Mouse (Mus musculus): Measurements from ENCODE around the gene Gbx1. TPM values are rescaled to one million over a fixed set of nuclear protein-coding genes. Genes with fewer than 3 reads are reported as not detected.

The Gbx1 gene
- polyA plus RNA-seq, 1 experiment from 2014 or later, result 1.1 TPM

GRCm38 (mm10) chr5:24539571-24540296 is 12.7 kb upstream of the Gbx1 start:
- no peaks in the 10 kb centered on the region for H3K36me3 ChIP-seq (replicated peaks)
- H3K4me3 ChIP-seq (replicated peaks), result no peak overlapping the region
- WGBS, result 79% methylated on average over 22 of the region's 22 CpGs
- no peak overlapping the region for H3K4me2 ChIP-seq
- peaks cover 7% of the 10 kb centered on the region; the same call in 1 of the 2 replicates for H3K27me3 ChIP-seq
- ATAC-seq (ENCODE audit: low FRiP score), result no peak
- no peak overlapping the region for H3K27ac ChIP-seq
- no peaks in the 10 kb centered on the region for H3K9me3 ChIP-seq
- peaks cover 10% of the 10 kb centered on the region; the same call in 1 of the 2 replicates for H3K4me1 ChIP-seq
- H3K9ac ChIP-seq, result no peak overlapping the region

DNA sequence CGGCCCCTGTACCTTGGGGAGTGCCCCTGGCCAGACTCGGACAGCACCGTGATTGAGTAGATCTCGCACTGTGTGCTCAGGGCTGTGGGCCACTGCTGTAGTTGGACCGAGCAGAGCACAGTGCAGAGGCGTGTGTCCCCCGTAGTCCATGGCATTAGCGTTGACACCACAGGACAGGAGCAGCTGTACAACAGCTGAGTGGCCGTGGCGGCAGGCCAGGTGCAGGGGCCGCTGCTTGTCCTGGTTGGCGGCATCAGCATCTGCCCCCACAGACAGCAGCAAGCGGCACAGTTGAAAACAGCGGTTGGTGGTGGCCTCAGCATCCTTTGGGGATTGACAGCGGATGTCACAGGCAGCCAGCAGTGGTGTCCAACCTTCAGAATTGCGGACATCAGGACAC is 10.6 kb upstream of the Gbx1 start:
- H3K9ac ChIP-seq, result no peak overlapping the region
- H3K4me1 ChIP-seq, result peaks cover 10% of the 10 kb centered on the region; the same call in 1 of the 2 replicates
- peaks cover 23% of the 10 kb centered on the region for H3K27me3 ChIP-seq
- no peaks in the 10 kb centered on the region for H3K9me3 ChIP-seq
- WGBS, result 68% methylated on average over 16 of the region's 16 CpGs
- H3K4me2 ChIP-seq, result no peak overlapping the region
- no peaks in the 10 kb centered on the region for H3K36me3 ChIP-seq (replicated peaks)
- H3K27ac ChIP-seq, result no peak overlapping the region
- no peak overlapping the region for H3K4me3 ChIP-seq (replicated peaks)
- no peak for ATAC-seq (ENCODE audit: low FRiP score)

DNA sequence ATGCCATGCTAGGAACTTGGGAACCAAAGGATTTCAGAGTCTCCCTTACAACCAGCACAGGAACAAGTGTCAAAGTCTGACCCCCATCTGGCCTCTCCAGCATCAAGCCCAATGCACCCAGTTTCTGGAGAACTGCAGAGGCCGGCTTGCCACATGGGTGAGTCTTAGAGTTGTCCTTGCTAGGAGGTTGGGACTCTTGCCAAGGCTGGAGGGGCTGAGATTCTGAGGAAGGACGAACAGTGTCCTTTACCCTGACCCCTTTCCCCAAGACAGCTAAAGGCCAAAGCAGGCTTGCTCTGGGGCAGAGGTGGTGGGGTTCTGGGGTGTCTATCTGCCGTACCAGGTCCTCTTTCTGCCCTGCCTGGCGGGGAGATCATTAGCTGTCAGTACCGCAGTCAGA is 9.5 kb upstream of the Gbx1 start:
- H3K4me3 ChIP-seq (replicated peaks), result no peak overlapping the region
- peaks cover 32% of the 10 kb centered on the region for H3K27me3 ChIP-seq
- 0 out of 2 replicates have a peak overlapping the region, but pooled peaks have one; percentile 13 for H3K27ac ChIP-seq
- H3K36me3 ChIP-seq (replicated peaks), result no peaks in the 10 kb centered on the region
- H3K9ac ChIP-seq, result no peak overlapping the region
- peaks cover 10% of the 10 kb centered on the region; the same call in 1 of the 2 replicates for H3K4me1 ChIP-seq
- no peaks in the 10 kb centered on the region for H3K9me3 ChIP-seq
- no peak for ATAC-seq (ENCODE audit: low FRiP score)
- 63% methylated on average over 5 of the region's 5 CpGs for WGBS
- no peak overlapping the region for H3K4me2 ChIP-seq

DNA sequence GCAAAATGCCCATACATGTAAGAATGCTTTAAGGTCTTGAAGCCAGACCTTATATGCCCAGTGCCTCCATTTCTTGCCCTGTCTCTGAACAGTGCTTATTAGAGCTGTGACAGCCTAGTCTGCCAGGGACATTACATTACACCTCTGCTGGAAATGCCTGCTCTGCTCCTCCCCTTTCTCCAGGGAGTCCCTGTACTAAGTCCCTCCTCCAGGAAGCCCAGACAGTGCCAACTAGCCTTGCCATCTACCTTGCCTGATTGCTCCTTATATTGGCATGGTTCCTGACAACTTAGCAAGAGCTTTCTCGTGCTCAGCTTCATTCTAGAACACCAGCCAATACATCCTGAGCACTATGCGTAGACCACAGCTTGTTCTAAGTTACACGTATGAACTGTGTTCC is 8.7 kb upstream of the Gbx1 start:
- Histone ChIP-seq H3K36me3 (replicated peaks) (no peaks in the 10 kb centered on the region), H3K4me2 (no peak overlapping the region), H3K27me3 (peaks cover 40% of the 10 kb centered on the region), H3K9ac (no peak overlapping the region), H3K27ac (no peak overlapping the region), H3K4me3 (replicated peaks) (no peak overlapping the region), H3K9me3 (no peaks in the 10 kb centered on the region), H3K4me1 (peaks cover 8% of the 10 kb centered on the region; the same call in 1 of the 2 replicates)
- 89% methylated on average over 3 of the region's 3 CpGs for WGBS
- no peak for ATAC-seq (ENCODE audit: low FRiP score)

- 61% methylated on average over 5 of the region's 5 CpGs for WGBS
Measured at GRCm38 (mm10) chr5:24534292-24534691, 7.3 kb upstream of the Gbx1 start.

GRCm38 (mm10) chr5:24533391-24533790 is 6.4 kb upstream of the Gbx1 start:
- peaks cover 5% of the 10 kb centered on the region; the same call in 1 of the 2 replicates for H3K4me1 ChIP-seq
- H3K27ac ChIP-seq, result no peak overlapping the region
- no peaks in the 10 kb centered on the region for H3K36me3 ChIP-seq (replicated peaks)
- H3K4me2 ChIP-seq, result no peak overlapping the region
- no peak overlapping the region for H3K4me3 ChIP-seq (replicated peaks)
- no peak overlapping the region for H3K9ac ChIP-seq
- no peak for ATAC-seq (ENCODE audit: low FRiP score)
- 60% methylated on average over 11 of the region's 11 CpGs for WGBS
- H3K27me3 ChIP-seq, result peaks cover 58% of the 10 kb centered on the region
- H3K9me3 ChIP-seq, result no peaks in the 10 kb centered on the region

More at GRCm38 (mm10) chr5:24534292-24534691, 7.3 kb upstream of the Gbx1 start:
- Histone ChIP-seq H3K4me2 (no peak overlapping the region), H3K4me1 (peaks cover 5% of the 10 kb centered on the region; the same call in 1 of the 2 replicates), H3K27ac (no peak overlapping the region), H3K9me3 (no peaks in the 10 kb centered on the region), H3K27me3 (peaks cover 49% of the 10 kb centered on the region), H3K4me3 (replicated peaks) (no peak overlapping the region), H3K36me3 (replicated peaks) (no peaks in the 10 kb centered on the region), H3K9ac (no peak overlapping the region)
- no peak for ATAC-seq (ENCODE audit: low FRiP score)

DNA sequence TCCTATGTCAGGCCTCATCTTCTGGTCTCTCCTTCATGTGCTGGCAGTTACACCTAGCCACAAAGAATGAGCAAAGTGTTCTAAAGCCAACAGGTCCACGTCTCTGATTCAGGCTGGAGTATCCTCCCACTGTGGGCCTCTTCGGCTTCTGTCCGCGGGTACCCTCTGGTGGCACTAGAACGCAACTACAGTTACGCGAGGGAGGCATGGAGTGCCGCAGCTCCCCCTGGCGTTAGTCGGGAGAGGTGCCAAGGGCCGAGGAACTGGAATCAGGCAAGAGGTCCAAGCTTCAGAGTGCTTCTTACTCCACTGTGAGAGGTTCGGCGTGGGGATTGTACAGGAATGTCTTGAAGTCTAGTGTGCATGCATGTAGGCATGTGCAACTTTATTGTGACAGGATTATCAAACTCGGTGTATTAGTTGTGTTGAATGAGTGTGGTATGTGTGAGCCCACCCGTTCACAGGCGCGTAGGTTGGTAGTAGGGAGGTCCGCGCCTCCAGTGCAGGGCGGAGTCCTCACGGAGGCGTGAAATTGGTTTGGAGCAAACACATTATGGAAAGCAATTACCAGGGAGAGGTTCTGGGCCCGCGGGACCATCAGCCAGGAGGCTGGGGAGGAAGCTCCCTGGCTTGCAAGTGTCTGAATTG is 3.2 kb upstream of the Gbx1 start:
- no peaks in the 10 kb centered on the region for H3K9me3 ChIP-seq
- H3K27ac ChIP-seq, result no peak overlapping the region
- H3K4me3 ChIP-seq (replicated peaks), result no peak overlapping the region
- H3K27me3 ChIP-seq, result peaks cover 91% of the 10 kb centered on the region
- peak; percentile 59 for ATAC-seq (ENCODE audit: low FRiP score)
- no peak overlapping the region for H3K4me2 ChIP-seq
- H3K36me3 ChIP-seq (replicated peaks), result no peaks in the 10 kb centered on the region
- no peak overlapping the region for H3K9ac ChIP-seq
- WGBS, result 20% methylated on average over 24 of the region's 24 CpGs
- peaks cover 19% of the 10 kb centered on the region for H3K4me1 ChIP-seq

GRCm38 (mm10) chr5:24527780-24528179 is 778 bp upstream of the Gbx1 start:
- no peak overlapping the region for H3K4me2 ChIP-seq
- peaks cover 98% of the 10 kb centered on the region for H3K27me3 ChIP-seq
- no peak overlapping the region for H3K4me3 ChIP-seq (replicated peaks)
- WGBS, result 10% methylated on average over 6 of the region's 6 CpGs
- no peak overlapping the region for H3K9ac ChIP-seq
- ATAC-seq (ENCODE audit: low FRiP score), result no peak
- H3K9me3 ChIP-seq, result no peaks in the 10 kb centered on the region
- peaks cover 19% of the 10 kb centered on the region for H3K4me1 ChIP-seq
- H3K36me3 ChIP-seq (replicated peaks), result no peaks in the 10 kb centered on the region
- H3K27ac ChIP-seq, result no peak overlapping the region

DNA sequence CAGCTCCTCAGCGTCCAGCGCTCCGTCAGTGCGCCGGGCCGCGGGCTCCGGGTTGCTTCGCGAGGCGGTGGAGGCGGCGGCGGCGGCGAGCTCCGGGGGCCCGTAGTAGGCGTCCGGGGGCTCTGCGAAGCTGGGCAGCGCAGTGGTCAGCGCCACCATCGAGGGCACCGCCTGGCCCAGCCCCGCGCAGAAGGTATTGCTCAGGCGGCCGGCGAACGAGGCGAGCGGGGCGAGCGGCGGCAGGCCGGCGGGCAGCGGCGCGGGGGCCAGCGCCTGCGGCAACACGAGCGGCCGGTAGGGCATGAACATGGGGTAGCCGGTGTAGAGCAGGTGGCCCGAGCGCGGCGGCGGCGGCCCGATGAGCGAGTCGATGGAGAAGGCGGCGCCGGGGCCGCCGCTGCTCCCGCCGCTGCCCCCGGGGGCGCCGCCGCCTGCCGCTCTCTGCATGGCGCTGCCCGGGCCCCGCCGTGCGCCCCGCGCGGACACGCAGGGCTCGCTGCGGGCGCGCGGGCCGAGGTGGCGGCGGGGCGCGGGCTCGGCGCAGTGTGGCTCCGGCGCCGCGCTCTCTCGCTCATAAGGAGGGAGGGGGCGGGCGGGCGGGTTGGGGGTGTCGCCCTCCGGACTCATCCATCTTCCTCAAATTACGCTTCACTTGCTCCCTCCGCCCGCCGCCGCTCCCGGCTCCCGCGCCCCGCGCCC is 663 bp downstream of the Gbx1 start:
- peaks cover 98% of the 10 kb centered on the region for H3K27me3 ChIP-seq
- peak overlapping the region; percentile 56 for H3K9ac ChIP-seq
- H3K4me2 ChIP-seq, result peak overlapping the region; percentile 66
- no peaks in the 10 kb centered on the region for H3K9me3 ChIP-seq
- whole genome bisulfite sequencing, result under 1% methylated on average over 62 of the region's 109 CpGs
- H3K4me1 ChIP-seq, result peaks cover 19% of the 10 kb centered on the region
- no peak overlapping the region for H3K27ac ChIP-seq
- ATAC-seq (ENCODE audit: low FRiP score), result peak; percentile 36; the same call in 1 of the 2 replicates
- no peaks in the 10 kb centered on the region for H3K36me3 ChIP-seq (replicated peaks)
- H3K4me3 ChIP-seq (replicated peaks), result peak overlapping the region; percentile 50

DNA sequence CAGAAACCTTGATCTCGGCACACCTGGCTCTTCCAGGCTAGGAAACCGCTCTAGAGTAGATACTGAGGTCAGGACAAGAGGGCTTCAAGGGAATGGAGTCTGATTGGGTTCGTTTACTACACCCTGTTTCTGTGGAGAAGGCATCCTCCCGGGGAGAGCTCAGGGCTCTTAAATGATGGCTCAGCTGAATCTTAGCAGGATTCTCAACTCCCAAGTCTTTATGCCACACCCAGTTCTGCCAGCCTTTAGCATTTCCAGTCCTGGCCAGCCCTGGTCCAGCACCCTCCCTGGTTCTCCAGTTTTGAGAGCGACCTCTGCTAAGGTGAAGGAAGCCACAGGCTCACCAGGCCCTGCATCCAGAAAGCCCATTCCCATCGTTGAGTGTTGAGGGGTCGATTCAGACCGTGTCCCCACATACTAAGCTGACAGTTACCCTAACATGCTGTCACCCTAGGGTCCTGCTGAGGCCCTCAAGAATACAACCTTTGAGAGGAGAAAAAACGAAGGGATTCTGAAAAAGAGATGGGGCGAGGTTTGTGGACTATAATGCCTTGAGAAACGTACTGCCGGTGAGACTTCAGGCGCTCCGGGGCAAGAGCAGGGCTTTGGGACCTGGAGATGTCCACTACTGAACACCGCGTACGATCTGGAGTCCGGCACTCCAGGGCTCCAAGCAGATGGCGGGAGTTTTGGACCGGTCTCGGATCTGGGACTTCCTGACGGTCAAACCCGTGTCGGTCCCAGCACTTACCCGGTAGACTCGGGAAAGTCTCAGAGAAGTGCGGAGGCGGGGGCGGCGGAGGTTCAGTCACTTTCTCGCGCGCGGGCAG is 1.4 kb downstream of the Gbx1 start:
- WGBS, result 3% methylated on average over 34 of the region's 34 CpGs
- H3K9me3 ChIP-seq, result no peaks in the 10 kb centered on the region
- H3K27me3 ChIP-seq, result peaks cover 94% of the 10 kb centered on the region
- no peak for ATAC-seq (ENCODE audit: low FRiP score)
- H3K4me3 ChIP-seq (replicated peaks), result peak overlapping the region; percentile 50
- H3K27ac ChIP-seq, result no peak overlapping the region
- H3K4me2 ChIP-seq, result peak overlapping the region; percentile 66
- H3K9ac ChIP-seq, result peak overlapping the region; percentile 56; the same call in 1 of the 2 replicates
- no peaks in the 10 kb centered on the region for H3K36me3 ChIP-seq (replicated peaks)
- H3K4me1 ChIP-seq, result peaks cover 19% of the 10 kb centered on the region

DNA sequence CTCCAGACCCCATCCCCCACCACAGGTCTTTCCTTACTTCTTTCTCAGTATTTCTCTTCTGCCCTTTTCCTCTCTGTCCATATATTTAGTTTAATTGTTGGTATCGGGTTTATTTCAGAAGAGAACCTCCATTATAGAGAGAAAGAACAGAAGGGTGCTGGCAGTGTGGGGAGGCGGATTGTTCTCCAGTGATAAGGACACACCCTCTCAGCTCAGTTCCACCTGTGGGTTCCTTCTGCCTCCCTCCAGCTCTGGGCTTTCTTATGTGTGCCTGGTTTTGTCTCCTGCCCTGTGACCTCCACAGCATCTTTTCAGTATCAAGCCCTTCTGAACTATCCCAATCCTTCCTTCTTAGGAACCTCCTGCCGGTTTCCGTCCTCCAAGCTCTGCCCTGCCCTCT is 2.5 kb downstream of the Gbx1 start:
- Histone ChIP-seq H3K27ac (no peak overlapping the region), H3K36me3 (replicated peaks) (no peaks in the 10 kb centered on the region), H3K9ac (no peak overlapping the region), H3K27me3 (peaks cover 87% of the 10 kb centered on the region), H3K9me3 (no peaks in the 10 kb centered on the region), H3K4me1 (peaks cover 19% of the 10 kb centered on the region), H3K4me2 (no peak overlapping the region), H3K4me3 (replicated peaks) (0 out of 2 replicates have a peak overlapping the region, but pooled peaks have one; percentile 10)
- WGBS, result 16% methylated on average over 4 of the region's 4 CpGs
- no peak for ATAC-seq (ENCODE audit: low FRiP score)
